Mouse (Mus musculus) forebrain, embryonic 16.5 days (tissue): ENCODE data around the gene Clrn1. TPM values are rescaled to one million over a fixed set of nuclear protein-coding genes. Genes with fewer than 3 reads are reported as not detected.

Source experiments
- ATAC-seq: fragments of 200-750 bp; cut with Nextera tagmentation; 2 replicates; pipeline ENCODE4 v1.8.0; 2017; ENCODE audit warnings: mild to moderate bottlenecking, moderate library complexity
- H3K27ac ChIP-seq: fragments of 300-500 bp; sonication (generic); 2 replicates; pipeline ENCODE4 v1.5.1; 2014; ENCODE audit warnings: low read length, control low read depth
- H3K27me3 ChIP-seq: fragments of 300-500 bp; sonication (generic); replicated peaks from 2 replicates; pipeline ENCODE4 v1.6.1; 2014; ENCODE audit warnings: low read length; ENCODE audit not compliant: control insufficient read depth, insufficient read depth
- H3K36me3 ChIP-seq: fragments of 300-500 bp; sonication (generic); 2 replicates; pipeline ENCODE4 v1.6.1; 2014; ENCODE audit not compliant: control insufficient read depth, insufficient read depth
- H3K4me1 ChIP-seq: fragments of 300-500 bp; sonication (generic); replicated peaks from 2 replicates; pipeline ENCODE4 v1.6.1; 2014; ENCODE audit warnings: low read length; ENCODE audit not compliant: control insufficient read depth, insufficient read depth
- H3K4me2 ChIP-seq: fragments of 300-500 bp; sonication (generic); 2 replicates; pipeline ENCODE4 v1.6.1; 2014; ENCODE audit warnings: mild to moderate bottlenecking, low read length, control low read depth
- H3K4me3 ChIP-seq: fragments of 300-500 bp; sonication (generic); replicated peaks from 2 replicates; pipeline ENCODE4 v1.5.1; 2014; ENCODE audit warnings: mild to moderate bottlenecking, low read length, control low read depth
- H3K9ac ChIP-seq: fragments of 300-500 bp; sonication (generic); replicated peaks from 2 replicates; pipeline ENCODE4 v1.6.1; 2014; ENCODE audit warnings: low read depth, low read length, control low read depth
- H3K9me3 ChIP-seq: fragments of 300-500 bp; sonication (generic); 2 replicates; pipeline ENCODE4 v1.6.1; 2016; ENCODE audit warnings: low read length; ENCODE audit not compliant: control insufficient read depth
- WGBS: fragments of 180-500 bp; shearing (Covaris S2); extraction: QIAGEN DNeasy Blood & Tissue Kit; methylation state at CpG from one replicate; pipeline ENCODE4 v1.1.7; 2014; 5-methylcytosine and 5-hydroxymethylcytosine counted together
- polyA plus RNA-seq: library from polyadenylated mRNA; unstranded; fragments of >200 nt; fragmentation: Nextera tagmentation; extraction: Ambion mirVana; gene quantifications from 2 replicates; pipeline ENCODE4 v1.2.1, GENCODE M21; 2015

Clrn1 gene
- 0.94 and 2.0 TPM in 2 replicates for polyA plus RNA-seq

DNA sequence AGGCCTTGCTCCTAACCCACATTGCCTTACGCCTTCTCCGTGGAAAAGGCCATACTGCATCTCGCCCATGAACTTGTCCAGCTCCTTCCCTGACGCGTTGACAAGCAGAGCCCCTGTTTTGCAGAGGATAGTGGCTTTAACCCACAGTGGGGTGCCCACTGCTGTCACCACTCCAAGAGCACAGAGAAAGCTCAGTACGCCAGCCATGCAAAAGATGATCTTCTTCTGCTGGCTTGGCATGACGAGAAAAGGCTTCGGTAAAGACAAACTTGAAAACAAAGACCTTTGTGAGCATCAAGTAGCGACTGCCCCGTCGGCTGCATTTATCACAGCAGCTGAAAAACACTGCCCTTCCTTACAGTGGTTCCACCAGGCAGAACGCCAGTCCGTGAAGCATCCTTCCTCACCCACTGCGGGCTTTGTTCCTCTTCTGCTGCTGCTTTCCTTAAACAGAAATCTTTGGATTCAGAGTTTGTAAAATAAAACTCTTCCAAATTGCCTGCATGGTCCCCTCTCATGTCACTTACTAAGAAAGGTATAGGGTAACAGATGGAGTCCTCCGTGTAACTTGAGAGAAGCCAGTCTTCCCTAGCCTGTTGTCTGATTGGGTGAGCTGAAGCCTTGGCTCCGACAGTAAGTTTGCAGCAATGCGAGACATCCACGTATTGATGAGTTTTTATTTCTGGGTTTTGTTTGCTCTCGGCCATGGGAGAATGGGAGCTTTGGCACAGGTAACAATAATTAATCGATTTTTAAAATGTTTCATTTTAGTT is at the start of gene Clrn1:
Gene Clrn1 (minus strand): TSS at position 540 of the 773 bp plus-strand sequence.
- no peaks in the 10 kb centered on the region for H3K9me3 ChIP-seq
- WGBS: 54% methylated on average over 20 of the region's 20 CpGs
- no peak within 1 kb of the TSS for H3K4me2 ChIP-seq
- H3K36me3 ChIP-seq: no peaks in the 10 kb centered on the region
- no peaks in the 10 kb centered on the region for H3K27me3 ChIP-seq
- H3K4me1 ChIP-seq: peaks cover 8% of the 10 kb centered on the region; the same call in 1 of the 2 replicates
- H3K4me3 ChIP-seq: no peak within 1 kb of the TSS
- H3K9ac ChIP-seq: no peak within 1 kb of the TSS
- no peak for ATAC-seq
- H3K27ac ChIP-seq: no peak within 1 kb of the TSS

DNA sequence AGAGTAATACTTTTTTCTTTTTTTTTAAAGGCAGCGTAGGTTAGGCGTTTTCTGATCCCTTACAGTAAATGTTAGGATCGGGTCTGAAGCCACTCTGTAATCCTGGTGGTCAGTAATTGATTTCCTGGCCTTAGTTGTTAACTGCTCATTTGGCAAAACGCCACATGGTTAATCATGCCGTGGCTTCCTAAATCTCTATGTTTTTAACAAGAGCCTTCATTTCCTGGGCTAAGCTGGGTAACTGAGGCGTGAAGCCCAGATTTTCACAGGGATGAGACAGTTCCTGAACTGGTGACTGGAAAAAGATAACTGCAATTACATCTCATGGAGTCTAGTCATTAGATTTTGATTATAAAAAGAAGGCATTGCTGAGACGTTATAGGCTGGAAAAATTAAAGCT is 38.9 kb upstream of the Clrn1 start:
- Histone ChIP-seq H3K4me3 (no peak overlapping the region), H3K27me3 (no peaks in the 10 kb centered on the region)
- ATAC-seq: no peak

DNA sequence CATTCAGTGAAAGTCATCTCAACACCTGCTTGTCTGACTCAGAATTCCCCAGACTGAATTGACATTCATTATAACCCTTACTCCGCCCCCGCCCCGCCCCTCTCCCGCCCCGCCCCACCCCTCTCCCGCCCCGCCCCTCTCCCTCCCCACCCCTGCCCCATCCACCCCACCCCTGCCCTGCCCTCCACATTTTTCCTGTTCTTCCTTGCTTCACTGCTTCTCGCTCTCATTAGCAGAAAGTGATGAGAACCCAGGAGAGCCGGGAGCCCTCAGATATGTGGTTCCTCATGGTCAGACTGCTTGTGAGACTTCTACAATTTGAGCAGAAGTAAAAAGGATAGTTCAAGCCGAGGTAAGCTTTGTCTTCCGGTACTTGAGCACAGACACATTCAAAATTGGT is 38.0 kb upstream of the Clrn1 start:
- Histone ChIP-seq H3K27ac (no peak overlapping the region), H3K4me2 (no peak overlapping the region), H3K9ac (no peak overlapping the region), H3K9me3 (no peaks in the 10 kb centered on the region; the same call in 1 of the 2 replicates), H3K27me3 (no peaks in the 10 kb centered on the region), H3K4me3 (no peak overlapping the region), H3K4me1 (no peaks in the 10 kb centered on the region), H3K36me3 (no peaks in the 10 kb centered on the region)
- 67% methylated on average over 8 of the region's 11 CpGs for WGBS
- no peak for ATAC-seq

More for the DNA sequence above, 38.9 kb upstream of the Clrn1 start:
- H3K9ac ChIP-seq: no peak overlapping the region
- no peaks in the 10 kb centered on the region; the same call in 1 of the 2 replicates for H3K9me3 ChIP-seq
- 52% methylated on average over 7 of the region's 7 CpGs for WGBS
- H3K4me2 ChIP-seq: no peak overlapping the region
- H3K27ac ChIP-seq: no peak overlapping the region
- H3K36me3 ChIP-seq: no peaks in the 10 kb centered on the region
- H3K4me1 ChIP-seq: no peaks in the 10 kb centered on the region

DNA sequence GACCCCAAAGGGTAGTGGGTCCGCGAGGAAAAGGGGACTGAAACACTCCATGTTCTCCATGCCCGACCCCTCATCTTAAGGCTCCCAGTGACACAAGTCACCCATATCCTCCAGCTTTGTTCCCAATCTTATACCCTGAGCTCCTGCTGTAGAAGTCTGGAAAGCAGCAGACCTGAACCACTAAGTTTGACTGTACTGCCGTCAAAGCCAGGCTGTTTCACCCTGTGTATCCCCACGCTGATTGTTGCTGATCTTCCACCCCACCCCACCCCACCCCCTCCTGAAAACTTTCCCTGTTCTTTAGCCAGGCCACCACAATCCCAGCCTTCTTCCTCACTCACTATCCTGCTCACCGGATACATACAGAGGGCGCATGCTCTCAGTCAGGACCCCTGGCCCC is 37.5 kb upstream of the Clrn1 start:
- H3K9me3 ChIP-seq: no peaks in the 10 kb centered on the region; the same call in 1 of the 2 replicates
- WGBS: 86% methylated on average over 7 of the region's 7 CpGs
- H3K27me3 ChIP-seq: no peaks in the 10 kb centered on the region
- H3K9ac ChIP-seq: no peak overlapping the region
- no peaks in the 10 kb centered on the region for H3K36me3 ChIP-seq
- H3K4me2 ChIP-seq: no peak overlapping the region
- H3K27ac ChIP-seq: no peak overlapping the region
- no peaks in the 10 kb centered on the region for H3K4me1 ChIP-seq
- ATAC-seq: no peak
- no peak overlapping the region for H3K4me3 ChIP-seq

GRCm38 (mm10) chr3:58921316-58921715 is 36.2 kb upstream of the Clrn1 start:
- WGBS: 66% methylated on average over 5 of the region's 5 CpGs
- H3K4me3 ChIP-seq: no peak overlapping the region

GRCm38 (mm10) chr3:58904656-58905055 is 19.5 kb upstream of the Clrn1 start:
- WGBS: 63% methylated on average over 2 of the region's 2 CpGs
- no peak overlapping the region for H3K9ac ChIP-seq
- ATAC-seq: peak; percentile 83

More at GRCm38 (mm10) chr3:58921316-58921715, 36.2 kb upstream of the Clrn1 start:
- no peaks in the 10 kb centered on the region; the same call in 1 of the 2 replicates for H3K9me3 ChIP-seq
- no peak overlapping the region for H3K9ac ChIP-seq
- H3K27ac ChIP-seq: no peak overlapping the region
- H3K27me3 ChIP-seq: no peaks in the 10 kb centered on the region
- no peak overlapping the region for H3K4me2 ChIP-seq
- H3K36me3 ChIP-seq: no peaks in the 10 kb centered on the region
- ATAC-seq: no peak
- H3K4me1 ChIP-seq: no peaks in the 10 kb centered on the region

GRCm38 (mm10) chr3:58902051-58902758 is 17.1 kb upstream of the Clrn1 start:
- H3K36me3 ChIP-seq: no peaks in the 10 kb centered on the region
- peak overlapping the region; percentile 53 for H3K27ac ChIP-seq
- peak; percentile 82 for ATAC-seq
- no peaks in the 10 kb centered on the region for H3K27me3 ChIP-seq
- WGBS: 47% methylated on average over 13 of the region's 13 CpGs
- peaks cover 9% of the 10 kb centered on the region for H3K4me1 ChIP-seq
- H3K9me3 ChIP-seq: no peaks in the 10 kb centered on the region
- H3K4me2 ChIP-seq: peak overlapping the region; percentile 33
- H3K4me3 ChIP-seq: 0 out of 2 replicates have a peak overlapping the region, but pooled peaks have one; percentile 1
- no peak overlapping the region for H3K9ac ChIP-seq

More at GRCm38 (mm10) chr3:58904656-58905055, 19.5 kb upstream of the Clrn1 start:
- Histone ChIP-seq H3K4me2 (no peak overlapping the region), H3K9me3 (no peaks in the 10 kb centered on the region), H3K27ac (no peak overlapping the region), H3K4me3 (no peak overlapping the region), H3K36me3 (no peaks in the 10 kb centered on the region), H3K4me1 (peaks cover 9% of the 10 kb centered on the region), H3K27me3 (no peaks in the 10 kb centered on the region)

DNA sequence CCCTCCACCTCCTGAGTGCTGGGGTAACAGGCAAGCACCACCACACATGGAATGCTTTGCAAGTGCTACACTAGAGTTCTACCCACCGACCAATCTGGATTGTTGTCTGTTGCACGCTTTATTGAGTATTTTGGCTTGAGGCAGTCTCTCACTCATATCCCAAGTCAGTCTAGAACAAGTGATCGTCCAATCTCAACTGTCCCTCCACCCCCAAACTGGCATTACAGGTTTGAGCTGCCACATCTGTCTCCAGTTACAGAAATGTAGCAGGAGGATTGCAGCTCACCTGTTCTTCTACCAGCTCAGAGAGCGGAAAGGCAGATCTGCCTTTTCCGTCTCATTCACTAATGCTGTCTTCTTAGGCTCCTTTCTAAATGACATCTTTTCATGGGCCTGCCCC is 10.0 kb upstream of the Clrn1 start:
- H3K36me3 ChIP-seq: no peaks in the 10 kb centered on the region
- H3K4me2 ChIP-seq: no peak overlapping the region
- H3K27me3 ChIP-seq: no peaks in the 10 kb centered on the region
- WGBS: 92% methylated on average over 5 of the region's 5 CpGs
- no peak overlapping the region for H3K27ac ChIP-seq
- no peaks in the 10 kb centered on the region for H3K4me1 ChIP-seq
- no peak overlapping the region for H3K9ac ChIP-seq
- H3K4me3 ChIP-seq: no peak overlapping the region
- no peak for ATAC-seq
- H3K9me3 ChIP-seq: no peaks in the 10 kb centered on the region

- Histone ChIP-seq H3K9me3 (no peaks in the 10 kb centered on the region), H3K27ac (no peak overlapping the region), H3K4me3 (no peak overlapping the region), H3K9ac (no peak overlapping the region), H3K4me1 (no peaks in the 10 kb centered on the region), H3K4me2 (no peak overlapping the region), H3K36me3 (no peaks in the 10 kb centered on the region), H3K27me3 (no peaks in the 10 kb centered on the region)
- no peak for ATAC-seq
- 90% methylated on average over 3 of the region's 3 CpGs for WGBS
These were observed 9.4 kb upstream of the Clrn1 start for GRCm38 (mm10) chr3:58894529-58894928.
